Mouse (Mus musculus): ENCODE data around the gene Dcst2.

The Dcst2 gene

GRCm38 (mm10) chr3:89364631-89365030 is 2.9 kb downstream of the Dcst2 start:
- no peak for DNase-seq (ENCODE audit: low spot score)

- DNase-seq (ENCODE audit: low spot score), result no peak
Measured at GRCm38 (mm10) chr3:89365153-89365485, 3.3 kb downstream of the Dcst2 start, which contains the start of gene Dcst1. TSS of gene Dcst1 (minus strand) at chr3:89365253.

- DNase-seq (ENCODE audit: low spot score), result no peak
Measured at GRCm38 (mm10) chr3:89365486-89366414, 4.0 kb downstream of the Dcst2 start.

- DNase-seq (ENCODE audit: low spot score), result no peak
Measured at GRCm38 (mm10) chr3:89367338-89367737, 5.6 kb downstream of the Dcst2 start.

GRCm38 (mm10) chr3:89373581-89374231 is 11.9 kb downstream of the Dcst2 start:
- DNase-seq (ENCODE audit: low spot score), result no peak

- no peak for DNase-seq (ENCODE audit: low spot score)
Measured at GRCm38 (mm10) chr3:89377831-89378230, 16.1 kb downstream of the Dcst2 start.

GRCm38 (mm10) chr3:89378394-89379067 is 16.8 kb downstream of the Dcst2 start:
- peak; percentile 39 for DNase-seq (ENCODE audit: low spot score)

GRCm38 (mm10) chr3:89379388-89380131 is 17.8 kb downstream of the Dcst2 start:
- no peak for DNase-seq (ENCODE audit: low spot score)

GRCm38 (mm10) chr3:89380291-89380690 is 18.5 kb downstream of the Dcst2 start:
- DNase-seq (ENCODE audit: low spot score), result no peak

- no peak for DNase-seq (ENCODE audit: low spot score)
Measured at GRCm38 (mm10) chr3:89380711-89381110, 18.9 kb downstream of the Dcst2 start.

GRCm38 (mm10) chr3:89381233-89381632 is 19.5 kb downstream of the Dcst2 start:
- no peak for DNase-seq (ENCODE audit: low spot score)

GRCm38 (mm10) chr3:89382033-89382882 is 20.5 kb downstream of the Dcst2 start:
- DNase-seq (ENCODE audit: low spot score), result no peak

GRCm38 (mm10) chr3:89382950-89383349 is 21.2 kb downstream of the Dcst2 start:
- DNase-seq (ENCODE audit: low spot score), result no peak

GRCm38 (mm10) chr3:89383651-89384255 is 22.0 kb downstream of the Dcst2 start:
- DNase-seq (ENCODE audit: low spot score), result no peak

- DNase-seq (ENCODE audit: low spot score), result no peak
Measured at GRCm38 (mm10) chr3:89384331-89385076, 22.7 kb downstream of the Dcst2 start.

GRCm38 (mm10) chr3:89385451-89385850 is 23.7 kb downstream of the Dcst2 start:
- DNase-seq (ENCODE audit: low spot score), result no peak

GRCm38 (mm10) chr3:89386438-89387420 is 25.0 kb downstream of the Dcst2 start:
- DNase-seq (ENCODE audit: low spot score), result no peak

GRCm38 (mm10) chr3:89387632-89388031 is 25.9 kb downstream of the Dcst2 start:
- no peak for DNase-seq (ENCODE audit: low spot score)
